Mouse (Mus musculus) mesoderm, embryonic 11.5 days (tissue): ENCODE measurements around the gene Olfr38.

ENCODE experiments used
- DNase-seq: peaks from one replicate; pipeline ENCODE4 v3.0.0-alpha.2; 2012; ENCODE audit warnings: low read depth, low spot score

Gene Olfr38

GRCm38 (mm10) chr6:42756104-42756503, at the start of gene Olfr38:
TSS of gene Olfr38 (plus strand) at chr6:42756404.
- no peak for DNase-seq

- peak; percentile 91 for DNase-seq
These were observed 46.7 kb upstream of the Olfr38 start, which contains the start of gene Tcaf1 for GRCm38 (mm10) chr6:42709291-42710211. TSS of gene Tcaf1 (minus strand) at chr6:42710088.

- no peak for DNase-seq
These were observed 41.5 kb upstream of the Olfr38 start for GRCm38 (mm10) chr6:42714668-42715067.

DNA sequence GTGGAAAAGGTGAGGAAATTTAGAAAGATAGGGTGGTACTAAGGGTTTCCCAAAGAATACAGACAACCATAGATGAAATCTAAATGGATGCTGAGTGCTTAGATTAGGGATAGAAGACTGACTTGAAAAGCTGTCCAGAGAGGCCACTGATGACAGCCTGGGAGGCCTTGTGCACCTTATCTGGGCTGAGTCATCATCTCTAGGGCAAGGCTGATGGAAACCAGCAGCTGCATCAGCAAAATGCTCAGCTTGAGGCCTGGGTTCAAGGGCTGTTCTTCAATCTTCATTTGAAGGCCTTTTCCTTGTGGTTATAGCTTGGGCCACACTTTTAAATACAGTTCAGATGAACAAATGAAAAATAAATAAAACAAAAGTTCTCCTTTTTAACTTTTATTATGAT, 38.2 kb upstream of the Olfr38 start:
- DNase-seq, result no peak

GRCm38 (mm10) chr6:42739071-42739470, 17.1 kb upstream of the Olfr38 start, which contains the start of gene Olfr453:
TSS of gene Olfr453 (plus strand) at chr6:42739371.
- no peak for DNase-seq

- DNase-seq, result no peak
These were observed 13.9 kb upstream of the Olfr38 start for GRCm38 (mm10) chr6:42742303-42742702.

DNA sequence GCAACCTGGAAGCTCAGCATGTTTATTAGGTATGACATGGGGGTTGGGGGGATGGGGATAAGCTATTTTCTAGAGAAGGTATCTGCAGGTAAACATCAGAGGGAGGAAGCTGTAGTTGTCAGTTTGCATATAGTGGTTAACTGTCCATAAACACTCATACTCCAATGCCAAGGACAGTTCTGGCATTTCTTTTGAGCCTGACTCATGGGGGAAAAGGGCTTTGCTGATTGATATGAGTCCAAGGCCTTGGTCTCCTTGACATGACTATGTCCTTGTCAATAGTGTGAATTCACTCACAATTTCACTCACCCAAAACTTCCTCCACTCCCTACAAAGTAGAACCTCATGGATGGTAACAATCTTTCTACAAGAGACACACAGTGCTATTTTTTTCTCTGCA, 8.4 kb upstream of the Olfr38 start:
- no peak for DNase-seq

GRCm38 (mm10) chr6:42777066-42777465, 20.9 kb downstream of the Olfr38 start:
- no peak for DNase-seq

DNA sequence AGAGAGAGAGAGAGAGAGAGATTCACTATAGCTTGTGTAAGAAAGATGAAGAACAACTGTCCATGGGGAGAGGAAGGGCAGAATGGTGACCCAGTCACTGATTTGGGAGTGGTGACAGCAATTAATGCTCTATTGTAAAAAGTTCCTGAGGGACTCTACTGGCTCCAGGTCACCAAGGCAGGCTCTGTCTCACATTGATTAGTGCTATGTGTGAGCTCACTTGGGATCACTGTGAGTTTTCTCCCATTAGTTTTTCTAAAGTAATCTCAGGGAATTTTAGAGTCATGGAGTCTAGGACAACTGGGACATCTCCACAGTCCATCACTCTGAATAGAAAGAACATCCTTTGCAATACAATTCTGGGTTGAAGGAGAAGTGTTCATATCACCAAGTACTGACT, 28.6 kb downstream of the Olfr38 start, which contains the start of gene Olfr452:
Gene Olfr452, plus strand, starts transcription at position 301 of the 400 bp plus-strand sequence.
- no peak for DNase-seq

DNA sequence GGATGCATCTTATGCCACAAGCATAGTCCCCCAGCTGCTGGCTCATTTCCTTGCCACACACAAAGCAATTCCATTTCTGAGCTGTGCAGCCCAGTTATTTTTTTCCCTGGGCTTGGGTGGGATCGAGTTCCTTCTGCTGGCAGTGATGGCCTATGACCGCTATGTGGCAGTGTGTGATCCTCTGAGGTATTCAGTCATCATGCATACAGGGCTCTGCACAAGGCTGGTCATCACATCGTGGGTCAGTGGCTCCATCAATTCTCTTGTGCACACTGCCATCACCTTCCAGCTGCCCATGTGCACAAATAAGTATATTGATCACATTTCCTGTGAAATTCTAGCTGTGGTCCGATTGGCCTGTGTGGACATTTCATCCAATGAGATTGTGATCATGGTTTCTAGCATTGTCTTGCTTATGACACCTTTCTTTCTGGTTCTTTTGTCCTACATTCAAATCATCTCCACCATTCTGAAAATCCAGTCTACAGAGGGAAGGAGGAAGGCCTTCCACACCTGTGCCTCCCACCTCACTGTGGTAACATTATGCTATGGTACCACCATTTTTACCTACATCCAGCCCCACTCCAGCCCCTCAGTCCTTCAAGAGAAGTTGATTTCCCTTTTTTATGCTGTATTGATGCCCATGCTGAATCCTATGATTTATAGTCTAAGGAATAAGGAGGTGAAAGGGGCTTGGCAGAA, 34.2 kb downstream of the Olfr38 start:
- DNase-seq, result no peak

- DNase-seq, result no peak
These were observed 34.8 kb downstream of the Olfr38 start for GRCm38 (mm10) chr6:42790949-42791556.

DNA sequence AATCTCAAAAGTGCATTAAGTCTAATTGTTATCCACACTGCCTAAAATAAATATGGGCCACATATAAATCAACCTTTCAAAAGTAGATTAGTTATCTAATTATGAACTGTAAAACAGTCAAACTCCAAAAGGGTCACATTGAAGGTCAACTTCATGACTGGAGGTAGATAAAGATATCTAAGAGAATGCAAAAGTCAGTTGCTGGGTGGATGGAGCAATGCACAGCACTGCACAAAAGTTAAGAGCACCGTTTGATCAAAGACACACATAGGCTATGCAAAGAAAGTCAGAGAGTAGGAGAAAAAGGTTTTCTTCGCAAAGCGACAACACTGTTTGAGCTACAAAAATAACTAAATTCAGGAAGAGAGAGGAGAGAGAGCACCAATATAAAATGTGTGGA, 38.8 kb downstream of the Olfr38 start:
- no peak for DNase-seq

DNA sequence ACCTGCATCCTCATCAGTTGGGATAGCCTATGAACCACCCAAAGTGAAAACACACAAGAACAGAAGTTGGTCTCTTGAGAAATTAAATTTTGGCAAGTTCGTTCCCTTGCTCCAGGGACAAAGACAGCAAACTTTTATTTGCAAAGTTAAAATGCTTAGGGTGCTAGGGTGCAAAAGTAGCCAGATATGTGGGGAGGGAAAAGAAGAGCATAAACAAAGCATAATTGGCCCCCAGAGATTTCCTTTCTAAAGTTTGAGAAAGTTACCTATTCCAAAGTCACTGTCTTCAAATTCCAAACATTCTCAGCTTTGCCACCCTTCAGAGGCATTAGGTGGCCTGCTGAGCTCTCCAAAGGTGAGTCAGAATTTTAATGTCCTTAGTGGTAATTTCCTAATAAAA, 55.4 kb downstream of the Olfr38 start, which contains the start of gene Olfr450:
Gene Olfr450, plus strand, starts transcription at position 301 of the 400 bp plus-strand sequence.
- no peak for DNase-seq
